Mouse (Mus musculus) liver, postnatal 0 days (tissue): ENCODE measurements at regions not wholly inside any gene's neighbourhood (a gene's known extent, or its start where the extent isn't known, plus 50 kb on each side); places are given as distances from the start of the nearest gene placed in this dataset.

Experiments used
- ATAC-seq: fragments of 200-750 bp; cut with Nextera tagmentation; 2 replicates; pipeline ENCODE4 v1.8.0; 2017; ENCODE audit warnings: mild to moderate bottlenecking, moderate library complexity
- DNase-seq: peaks from one replicate; pipeline ENCODE4 v3.0.0-alpha.2; 2016
- H3K27ac ChIP-seq: fragments of 300-500 bp; sonication (generic); 2 replicates; pipeline ENCODE4 v1.5.1; 2014; ENCODE audit warnings: antibody characterized with exemption, moderate library complexity, mild to moderate bottlenecking, low read depth
- H3K27me3 ChIP-seq: fragments of 300-500 bp; sonication (generic); 2 replicates; pipeline ENCODE4 v1.6.1; 2014; ENCODE audit warnings: low read length, control low read depth, mixed read lengths; ENCODE audit not compliant: insufficient read depth
- H3K36me3 ChIP-seq: fragments of 300-500 bp; sonication (generic); replicated peaks from 2 replicates; pipeline ENCODE4 v1.6.1; 2014; ENCODE audit warnings: mild to moderate bottlenecking, control low read depth, low read length, moderate library complexity, mixed read lengths; ENCODE audit not compliant: insufficient read depth
- H3K4me1 ChIP-seq: fragments of 300-500 bp; sonication (generic); 2 replicates; pipeline ENCODE4 v1.6.1; 2014; ENCODE audit warnings: antibody characterized with exemption, mild to moderate bottlenecking, control low read depth; ENCODE audit not compliant: insufficient read depth
- H3K4me2 ChIP-seq: fragments of 300-500 bp; sonication (generic); 2 replicates; pipeline ENCODE4 v1.6.1; 2014; ENCODE audit warnings: low read depth, mild to moderate bottlenecking, low read length, moderate library complexity, mixed read lengths
- H3K4me3 ChIP-seq: fragments of 300-500 bp; sonication (generic); 2 replicates; pipeline ENCODE4 v1.5.1; 2014; ENCODE audit warnings: low read depth, low read length
- H3K9ac ChIP-seq: fragments of 300-500 bp; sonication (generic); replicated peaks from 2 replicates; pipeline ENCODE4 v1.6.1; 2014; ENCODE audit warnings: mild to moderate bottlenecking, moderate library complexity
- H3K9me3 ChIP-seq: fragments of 300-500 bp; sonication (generic); 2 replicates; pipeline ENCODE4 v1.6.1; 2016; ENCODE audit warnings: mild to moderate bottlenecking, control low read depth, low read length, mixed read lengths
- CTCF ChIP-seq: sonication (generic); IDR thresholded peaks from 2 replicates; pipeline ENCODE4 v1.5.1; 2016; ENCODE audit warnings: antibody characterized with exemption, low read depth
- EP300 ChIP-seq: IDR thresholded peaks from 2 replicates; pipeline ENCODE4 v1.6.1; 2016; ENCODE audit warnings: antibody characterized with exemption, low read depth, mild to moderate bottlenecking
- WGBS: fragments of 180-500 bp; shearing (Covaris S2); extraction: QIAGEN DNeasy Blood & Tissue Kit; methylation state at CpG from one replicate; pipeline ENCODE4 v1.1.7; 2014; ENCODE audit not compliant: insufficient replicate concordance; 5-methylcytosine and 5-hydroxymethylcytosine counted together

DNA sequence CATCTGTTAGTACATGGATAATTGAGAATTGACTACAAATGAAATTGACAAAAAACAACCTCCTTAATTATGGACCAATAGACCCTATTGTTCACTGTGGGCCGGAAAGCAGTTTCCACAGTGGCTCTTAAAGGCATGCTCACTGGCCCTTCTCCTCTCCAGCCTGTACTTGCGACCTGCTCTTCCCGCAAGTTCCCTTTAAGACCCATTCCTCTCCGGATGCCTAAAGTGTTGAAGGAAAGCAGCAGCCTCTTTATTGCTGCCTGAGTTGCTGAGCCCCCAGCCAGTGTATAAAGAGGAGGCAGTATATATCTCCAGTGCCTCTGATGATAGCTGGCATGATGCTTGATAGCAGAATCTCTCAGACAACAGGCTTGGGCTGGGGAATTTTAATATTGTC, 195.2 kb downstream of the Trim29 start:
- Histone ChIP-seq H3K27me3 (no peaks in the 10 kb centered on the region), H3K36me3 (no peaks in the 10 kb centered on the region), H3K4me3 (no peak overlapping the region), H3K9ac (no peak overlapping the region), H3K9me3 (no peaks in the 10 kb centered on the region), H3K4me1 (no peaks in the 10 kb centered on the region), H3K27ac (no peak overlapping the region), H3K4me2 (no peak overlapping the region)
- ATAC-seq = no peak
- no peak for DNase-seq
- TF ChIP-seq EP300 (no peak), CTCF (no peak)
- whole genome bisulfite sequencing = 34% methylated on average over 4 of the region's 4 CpGs

DNA sequence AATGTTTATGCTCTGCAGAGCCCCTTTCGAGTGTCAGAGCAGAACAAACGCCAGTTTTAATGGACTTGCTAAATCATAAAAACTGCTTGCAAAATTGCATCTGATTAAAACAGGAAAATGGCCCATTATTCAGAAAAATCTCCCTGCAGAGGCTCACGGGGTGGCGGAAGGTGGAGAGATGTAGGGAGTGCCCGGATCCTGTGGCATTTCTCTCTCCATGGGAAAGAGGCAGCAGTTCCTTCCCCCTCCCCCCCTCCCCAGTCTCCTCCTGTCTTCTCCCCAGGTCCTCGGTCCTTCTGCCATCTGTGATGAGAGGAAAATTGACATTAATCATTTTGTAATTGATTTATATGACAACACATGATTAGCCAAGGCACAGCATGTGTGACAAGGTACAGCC, 195.6 kb downstream of the Trim29 start:
- no peaks in the 10 kb centered on the region for H3K36me3 ChIP-seq
- WGBS = 49% methylated on average over 6 of the region's 6 CpGs
- ATAC-seq (no peak), DNase-seq (no peak)
- H3K9me3 ChIP-seq = no peaks in the 10 kb centered on the region
- H3K27me3 ChIP-seq = no peaks in the 10 kb centered on the region
- no peak overlapping the region for H3K9ac ChIP-seq
- H3K4me2 ChIP-seq = no peak overlapping the region
- TF ChIP-seq CTCF = no peak
- TF ChIP-seq EP300 = no peak
- no peak overlapping the region for H3K4me3 ChIP-seq
- H3K27ac ChIP-seq = no peak overlapping the region
- no peaks in the 10 kb centered on the region for H3K4me1 ChIP-seq

DNA sequence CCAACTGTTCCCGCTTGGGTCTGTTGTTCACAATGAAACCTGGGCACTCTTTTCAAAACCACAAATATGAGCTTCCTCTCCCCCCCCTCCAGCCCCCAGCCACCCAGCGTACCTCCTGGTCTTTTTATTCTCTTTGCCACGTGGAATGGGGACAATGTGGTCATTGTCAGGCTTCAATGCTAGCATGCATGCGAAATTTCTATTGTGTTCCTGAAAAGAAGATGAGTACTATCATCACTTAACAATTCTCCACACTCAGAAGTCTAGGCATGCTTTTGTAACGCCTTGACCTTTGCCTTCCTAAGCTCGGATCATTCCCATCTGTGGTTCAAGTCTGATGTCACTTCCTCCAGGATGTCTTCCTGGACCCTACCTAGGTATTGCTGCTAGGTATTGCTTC, 202.2 kb downstream of the Trim29 start:
- Histone ChIP-seq H3K4me2 (no peak overlapping the region), H3K9ac (no peak overlapping the region), H3K4me3 (no peak overlapping the region), H3K27ac (no peak overlapping the region), H3K9me3 (no peaks in the 10 kb centered on the region), H3K27me3 (no peaks in the 10 kb centered on the region), H3K36me3 (no peaks in the 10 kb centered on the region), H3K4me1 (no peaks in the 10 kb centered on the region)
- TF ChIP-seq CTCF (no peak), EP300 (no peak)
- no peak for ATAC-seq
- 57% methylated on average over 6 of the region's 6 CpGs for WGBS
- DNase-seq = no peak

DNA sequence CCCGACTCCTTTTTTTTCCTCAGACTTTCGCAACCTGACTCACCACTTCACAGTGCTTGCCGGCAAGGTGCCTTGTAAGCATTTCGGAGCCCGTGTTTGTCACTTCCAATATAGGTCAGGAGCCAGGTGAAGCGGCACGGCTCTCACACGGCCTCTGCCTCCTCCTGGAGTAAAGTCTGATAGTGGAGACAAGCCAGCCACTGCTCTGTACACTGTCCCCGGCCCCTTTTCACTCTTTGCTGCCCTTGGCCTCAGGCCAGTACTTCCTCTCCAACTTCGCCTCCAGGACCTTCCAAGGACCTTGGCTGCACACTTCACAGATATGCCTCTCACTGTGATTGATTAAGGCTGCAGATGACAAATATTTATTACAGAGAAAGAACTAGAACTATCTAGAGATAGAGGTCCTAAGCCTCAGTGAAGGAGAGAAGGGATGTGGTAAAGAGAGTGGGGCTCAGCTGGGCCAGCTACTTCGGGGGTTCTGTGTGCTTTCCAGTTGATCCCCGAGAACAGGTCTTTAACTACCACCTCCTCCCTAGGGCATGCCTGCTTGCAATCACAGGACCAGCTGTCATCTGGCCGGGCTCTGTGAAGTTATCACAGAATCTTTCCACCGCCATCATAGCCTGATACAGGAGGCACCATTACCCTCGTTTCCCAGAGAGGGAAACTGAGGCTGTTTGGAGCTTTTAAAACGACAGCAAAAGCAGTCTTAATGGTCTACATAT, 204.2 kb downstream of the Trim29 start:
- H3K27ac ChIP-seq = no peak overlapping the region
- no peaks in the 10 kb centered on the region for H3K9me3 ChIP-seq
- H3K4me1 ChIP-seq = no peaks in the 10 kb centered on the region
- no peaks in the 10 kb centered on the region for H3K27me3 ChIP-seq
- no peak overlapping the region for H3K4me3 ChIP-seq
- H3K9ac ChIP-seq = no peak overlapping the region
- DNase-seq (no peak), ATAC-seq (no peak)
- 69% methylated on average over 16 of the region's 16 CpGs for WGBS
- no peak for TF ChIP-seq EP300
- no peak overlapping the region for H3K4me2 ChIP-seq
- no peaks in the 10 kb centered on the region for H3K36me3 ChIP-seq

DNA sequence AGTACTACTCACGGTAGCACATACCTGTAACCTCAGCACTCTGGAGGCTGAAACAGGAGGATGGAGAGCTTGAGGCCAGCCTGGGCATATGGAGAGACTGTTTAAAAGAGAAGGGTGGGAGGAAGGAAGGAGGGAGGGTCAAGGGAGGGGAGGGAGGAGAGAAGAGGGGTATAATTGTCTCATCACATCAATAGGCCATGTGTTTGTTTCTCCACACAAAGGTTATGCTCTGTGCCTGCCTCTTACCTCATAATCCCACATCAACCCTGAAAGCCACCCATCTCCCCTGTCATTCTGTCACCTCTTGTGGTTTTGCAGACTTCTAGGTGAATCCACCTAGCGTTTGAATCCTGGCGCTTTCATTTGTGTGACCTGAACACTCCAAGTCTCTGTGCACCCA, 210.3 kb downstream of the Trim29 start:
- Histone ChIP-seq H3K4me1 (no peaks in the 10 kb centered on the region), H3K4me2 (no peak overlapping the region), H3K4me3 (no peak overlapping the region), H3K9ac (no peak overlapping the region), H3K27ac (no peak overlapping the region), H3K36me3 (no peaks in the 10 kb centered on the region), H3K9me3 (no peaks in the 10 kb centered on the region), H3K27me3 (no peaks in the 10 kb centered on the region)
- ATAC-seq (no peak), DNase-seq (no peak)
- TF ChIP-seq EP300 = no peak
- no peak for TF ChIP-seq CTCF
- WGBS = 83% methylated on average over 3 of the region's 3 CpGs

DNA sequence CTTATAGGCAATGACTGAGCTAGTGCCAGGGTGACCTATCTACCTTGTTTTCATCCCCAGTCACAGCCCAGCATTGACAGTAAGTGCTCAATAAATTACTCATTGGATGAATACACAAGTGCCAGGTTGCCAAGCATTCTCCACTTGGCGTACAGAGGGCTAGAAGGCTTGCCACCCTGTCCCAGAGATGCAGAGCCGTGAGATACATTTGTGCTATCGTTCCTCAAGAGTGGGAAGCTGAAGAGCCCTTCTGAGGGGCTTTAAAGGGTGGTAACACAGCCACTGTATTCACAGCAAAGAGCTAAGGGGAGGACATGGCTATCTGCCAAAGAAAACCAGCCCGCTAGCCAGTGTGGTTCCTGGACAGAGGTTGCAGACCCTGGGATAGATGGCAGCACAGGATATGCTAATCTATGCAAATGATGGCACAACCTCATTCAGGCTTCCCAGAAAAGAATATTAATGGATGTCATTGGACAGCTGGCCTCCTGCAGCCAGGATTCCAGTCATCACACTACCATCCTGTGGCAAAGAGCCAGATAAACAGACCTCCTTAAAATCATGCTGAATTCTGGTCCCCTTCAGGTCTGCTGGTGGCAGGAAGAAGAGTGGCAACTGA, 214.4 kb downstream of the Trim29 start:
- Histone ChIP-seq H3K4me3 (no peak overlapping the region), H3K36me3 (no peaks in the 10 kb centered on the region), H3K27ac (no peak overlapping the region), H3K27me3 (no peaks in the 10 kb centered on the region), H3K9me3 (no peaks in the 10 kb centered on the region), H3K4me1 (no peaks in the 10 kb centered on the region), H3K9ac (no peak overlapping the region), H3K4me2 (no peak overlapping the region)
- TF ChIP-seq CTCF = no peak
- no peak for TF ChIP-seq EP300
- ATAC-seq = no peak
- DNase-seq = no peak
- WGBS = 71% methylated on average over 4 of the region's 4 CpGs

DNA sequence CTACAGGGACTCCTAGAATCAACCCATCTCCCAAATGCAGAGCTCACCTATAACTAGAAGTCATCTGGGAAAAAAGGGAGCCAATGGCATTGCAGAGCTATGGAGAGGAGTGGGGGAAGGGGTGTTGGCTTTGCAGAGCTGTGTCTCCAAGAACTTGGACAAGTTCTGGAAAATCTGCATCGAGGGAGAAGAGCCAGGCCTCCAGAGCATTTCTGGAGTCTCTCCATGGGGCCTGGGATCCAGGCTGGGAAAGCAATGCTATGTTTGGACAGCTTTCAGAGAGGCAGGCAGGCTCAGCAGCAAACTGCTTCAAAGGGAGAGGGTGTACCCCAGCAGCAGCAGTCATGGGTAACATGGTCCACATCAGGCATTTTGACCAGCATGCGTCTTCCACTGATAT, 211.6 kb upstream of the Nectin1 start:
- no peaks in the 10 kb centered on the region for H3K4me1 ChIP-seq
- DNase-seq (no peak), ATAC-seq (no peak)
- no peak overlapping the region for H3K9ac ChIP-seq
- no peak overlapping the region for H3K4me3 ChIP-seq
- WGBS = 64% methylated on average over 2 of the region's 2 CpGs
- H3K4me2 ChIP-seq = no peak overlapping the region
- no peaks in the 10 kb centered on the region for H3K36me3 ChIP-seq
- no peaks in the 10 kb centered on the region for H3K9me3 ChIP-seq
- TF ChIP-seq CTCF (no peak), EP300 (no peak)
- no peak overlapping the region for H3K27ac ChIP-seq
- H3K27me3 ChIP-seq = no peaks in the 10 kb centered on the region
